Mouse (Mus musculus) CH12.LX (cell line): Measurements from ENCODE around the gene Itpr2. TPM values are rescaled to one million over a fixed set of nuclear protein-coding genes. Genes with fewer than 3 reads are reported as not detected.

ENCODE experiments used
- DNase-seq: peaks from one replicate; pipeline ENCODE4 v3.0.0-alpha.2; 2013; ENCODE audit errors: extremely low read depth
- H3K27ac ChIP-seq: 2 replicates; pipeline ENCODE4 v1.5.1; 2012; ENCODE audit warnings: low read depth, mild to moderate bottlenecking, control low read depth, moderate library complexity; ENCODE audit not compliant: insufficient read depth
- H3K27me3 ChIP-seq: replicated peaks from 2 replicates; pipeline ENCODE3; 2012; ENCODE audit warnings: inconsistent platforms
- H3K36me3 ChIP-seq, 2 experiments: replicated peaks in 1 of 2; 2 replicates each; pipeline versions ENCODE3 to v1.6.1; 2012; ENCODE audit warnings: inconsistent platforms in 1 of 2, low read length in 1 of 2, mild to moderate bottlenecking in 1 of 2, mixed read lengths in 1 of 2, moderate library complexity in 1 of 2; ENCODE audit not compliant: control insufficient read depth in 1 of 2, insufficient read depth in 1 of 2
- H3K4me1 ChIP-seq, 2 experiments: 2 replicates each; pipeline ENCODE4 v1.6.1; 2012; ENCODE audit warnings: inconsistent platforms in 1 of 2, moderate library complexity in 1 of 2; ENCODE audit not compliant: insufficient read depth in 2 of 2, control insufficient read depth in 1 of 2
- H3K4me2 ChIP-seq: 2 replicates; pipeline ENCODE4 v1.6.1; 2012; ENCODE audit warnings: low read depth, mild to moderate bottlenecking, control low read depth; ENCODE audit not compliant: poor library complexity, insufficient read depth, severe bottlenecking
- H3K4me3 ChIP-seq, 3 experiments: fragments of 150-350 bp in 1 of 3; sonication (generic) in 1 of 3; replicated peaks in 1 of 3; 2 replicates each; pipeline versions ENCODE3 to v1.5.1; 2011 to 2012; ENCODE audit warnings: low read depth in 2 of 3, low read length in 2 of 3, mild to moderate bottlenecking in 2 of 3, moderate library complexity in 2 of 3, control low read depth in 1 of 3, improper control_type of control experiment in 1 of 3, inconsistent platforms in 1 of 3, mixed read lengths in 1 of 3; ENCODE audit not compliant: poor library complexity in 1 of 3
- H3K79me2 ChIP-seq: replicated peaks from 2 replicates; pipeline ENCODE4 v1.6.1; 2012; ENCODE audit warnings: mild to moderate bottlenecking, moderate library complexity; ENCODE audit not compliant: control insufficient read depth, poor library complexity, insufficient read depth, severe bottlenecking; ENCODE audit errors: extremely low read depth
- H3K9ac ChIP-seq: 2 replicates; pipeline ENCODE4 v1.6.1; 2012; ENCODE audit warnings: low read depth, mild to moderate bottlenecking, control low read depth, moderate library complexity; ENCODE audit not compliant: insufficient read depth
- H3K9me3 ChIP-seq: replicated peaks from 2 replicates; pipeline ENCODE3; 2012; ENCODE audit warnings: low read length, inconsistent platforms, mixed read lengths
- CHD2 ChIP-seq: IDR thresholded peaks from 2 replicates; pipeline ENCODE4 v1.6.1; 2011; ENCODE audit warnings: low read length, improper control_type of control experiment
- CTCF ChIP-seq, 2 experiments: IDR thresholded peaks in 1 of 2; conservative IDR thresholded peaks in 1 of 2; 2 replicates each; pipeline ENCODE4 v1.5.1; 2011 to 2012; ENCODE audit warnings: low read depth in 2 of 2, low read length in 2 of 2, improper control_type of control experiment in 1 of 2, inconsistent platforms in 1 of 2, mild to moderate bottlenecking in 1 of 2, moderate library complexity in 1 of 2
- ELF1 ChIP-seq: IDR thresholded peaks from 2 replicates; pipeline ENCODE4 v1.6.1; 2014; ENCODE audit warnings: low read depth, mild to moderate bottlenecking, inconsistent platforms, low read length, improper control_type of control experiment
- EP300 ChIP-seq: IDR thresholded peaks from 2 replicates; pipeline ENCODE4 v1.6.1; 2011; ENCODE audit warnings: low read length, improper control_type of control experiment
- GABPA ChIP-seq: IDR thresholded peaks from 2 replicates; pipeline ENCODE4 v1.6.1; 2012; ENCODE audit warnings: low read depth, low read length, improper control_type of control experiment, inconsistent platforms; ENCODE audit not compliant: insufficient replicate concordance
- HCFC1 ChIP-seq: IDR thresholded peaks from 2 replicates; pipeline ENCODE4 v1.6.1; 2012; ENCODE audit warnings: low read depth, mild to moderate bottlenecking, inconsistent platforms, low read length, improper control_type of control experiment
- JUND ChIP-seq: conservative IDR thresholded peaks from 2 replicates; pipeline ENCODE4 v1.6.1; 2011; ENCODE audit warnings: low read depth, low read length, improper control_type of control experiment
- MEF2A ChIP-seq: IDR thresholded peaks from 2 replicates; pipeline ENCODE4 v1.6.1; 2014; ENCODE audit warnings: low read depth, mild to moderate bottlenecking, inconsistent platforms, low read length, improper control_type of control experiment, borderline replicate concordance
- MXI1 ChIP-seq: IDR thresholded peaks from 2 replicates; pipeline ENCODE4 v1.6.1; 2011; ENCODE audit warnings: mild to moderate bottlenecking, low read depth, low read length, improper control_type of control experiment
- MYC ChIP-seq: IDR thresholded peaks from 2 replicates; pipeline ENCODE4 v1.6.1; 2011; ENCODE audit warnings: low read depth, mild to moderate bottlenecking, improper control_type of control experiment, low read length
- NRF1 ChIP-seq: IDR thresholded peaks from 2 replicates; pipeline ENCODE4 v1.6.1; 2014; ENCODE audit warnings: low read depth, mild to moderate bottlenecking, inconsistent platforms, low read length, improper control_type of control experiment, moderate library complexity
- POLR2A ChIP-seq: IDR thresholded peaks from 2 replicates; pipeline ENCODE4 v1.6.1; 2011; ENCODE audit warnings: low read depth, mild to moderate bottlenecking, improper control_type of control experiment, low read length
- POLR2AphosphoS2 ChIP-seq: IDR thresholded peaks from 2 replicates; pipeline ENCODE4 v1.6.1; 2011; ENCODE audit warnings: low read depth, low read length, improper control_type of control experiment
- RAD21 ChIP-seq: IDR thresholded peaks from 2 replicates; pipeline ENCODE4 v1.6.1; 2011; ENCODE audit warnings: low read depth, mild to moderate bottlenecking, low read length, improper control_type of control experiment, moderate library complexity
- RCOR1 ChIP-seq: conservative IDR thresholded peaks from 2 replicates; pipeline ENCODE4 v1.6.1; 2012; ENCODE audit warnings: low read depth, mild to moderate bottlenecking, inconsistent platforms, low read length, improper control_type of control experiment
- SMC3 ChIP-seq: IDR thresholded peaks from 2 replicates; pipeline ENCODE4 v1.6.1; 2011; ENCODE audit warnings: low read depth, low read length, improper control_type of control experiment
- UBTF ChIP-seq: IDR thresholded peaks from 2 replicates; pipeline ENCODE4 v1.6.1; 2012; ENCODE audit warnings: low read depth, mild to moderate bottlenecking, inconsistent platforms, low read length, improper control_type of control experiment, moderate library complexity
- USF1 ChIP-seq: IDR thresholded peaks from 2 replicates; pipeline ENCODE4 v1.6.1; 2014; ENCODE audit warnings: low read depth, mild to moderate bottlenecking, inconsistent platforms, low read length, improper control_type of control experiment
- USF2 ChIP-seq: conservative IDR thresholded peaks from 2 replicates; pipeline ENCODE4 v1.6.1; 2011; ENCODE audit warnings: low read depth, low read length, improper control_type of control experiment
- ZKSCAN1 ChIP-seq: IDR thresholded peaks from 2 replicates; pipeline ENCODE4 v1.6.1; 2012; ENCODE audit warnings: low read depth, inconsistent platforms, low read length, improper control_type of control experiment, borderline replicate concordance
- ZMIZ1 ChIP-seq: IDR thresholded peaks from 2 replicates; pipeline ENCODE4 v1.6.1; 2012; ENCODE audit warnings: low read depth, mild to moderate bottlenecking, inconsistent platforms, low read length, improper control_type of control experiment
- dilution Hi-C: fragments of 300-500 bp; cut with MboI; formaldehyde crosslinking; loops from 2 replicates; pipeline ENCODE4 v1.14.3; 2020; ENCODE audit warnings: low sequenced_read_pairs; ENCODE audit not compliant: extremely low pct_unique_long_range_greater_than_20kb, extremely low pct_ligation_motif_present
- in situ Hi-C: fragments of 300-500 bp; cut with MboI; formaldehyde crosslinking; loops from 3 replicates; pipeline ENCODE4 v1.14.3; 2019; ENCODE audit warnings: low sequenced_read_pairs, low pct_ligation_motif_present, low pct_unique_long_range_greater_than_20kb, mixed read lengths
- polyA plus RNA-seq: library from polyadenylated mRNA; unstranded; fragments of >175 nt; gene quantifications from 2 replicates; pipeline ENCODE4 v1.2.1, GENCODE M21; 2012; ENCODE audit warnings: low read depth; ENCODE audit not compliant: insufficient read length
- total RNA-seq, 2 experiments: library from RNA; depleted of rRNA; stranded (reverse); fragments of 300-350 nt in 1 of 2; fragments of >200 nt in 1 of 2; gene quantifications; 2 replicates each; pipeline ENCODE4 v1.2.3; 2012 to 2014

The Itpr2 gene
- total and polyA plus RNA-seq, 3 experiments: 3.5 to 8.9 (median 4.4) TPM

DNA sequence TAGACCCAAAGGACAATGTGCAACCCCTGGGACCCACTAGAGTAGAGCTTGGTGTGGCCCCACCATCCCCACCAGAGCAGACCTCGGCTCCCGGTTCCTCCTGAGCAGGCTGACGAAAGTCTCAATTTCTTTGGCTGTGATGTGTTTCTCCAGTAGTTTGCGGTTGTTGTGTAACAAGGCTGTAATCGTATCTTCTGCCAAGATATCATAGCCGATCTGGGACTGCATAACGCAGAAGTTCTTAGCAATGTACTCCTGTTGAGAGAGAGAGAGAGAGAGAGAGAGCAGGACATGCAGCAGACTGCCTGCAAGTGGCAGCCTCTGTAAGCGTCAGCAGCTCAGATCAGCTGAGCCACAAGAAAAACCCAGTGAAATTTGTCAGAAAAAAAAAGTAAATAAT, 122.8 kb downstream of the Itpr2 start:
- peaks cover 8 to 38% of the 10 kb centered on the region in 2 experiments for H3K36me3 ChIP-seq
- no peak overlapping the region for H3K27ac ChIP-seq
- in situ Hi-C loops: no loop called here
- H3K79me2 ChIP-seq: no peaks in the 10 kb centered on the region
- H3K4me2 ChIP-seq: no peak overlapping the region
- H3K9me3 ChIP-seq: no peaks in the 10 kb centered on the region
- no peak overlapping the region for H3K4me3 ChIP-seq
- H3K9ac ChIP-seq: no peak overlapping the region
- dilution Hi-C loops: no loop called here
- no peaks in the 10 kb centered on the region for H3K27me3 ChIP-seq
- DNase-seq: no peak
- TF ChIP-seq GABPA (no peak), POLR2AphosphoS2 (no peak), USF2 (no peak), MEF2A (no peak), ZKSCAN1 (no peak), ELF1 (no peak), SMC3 (no peak), MYC (no peak), EP300 (no peak), NRF1 (no peak), CHD2 (no peak), RCOR1 (no peak), ZMIZ1 (no peak), HCFC1 (no peak), POLR2A (no peak), CTCF (conservative IDR thresholded peaks at IDR 0.05 in 1 of 2, IDR thresholded peaks at IDR 0.05 in 1 of 2; ENCODE audit: low read depth in 2 of 2, low read length in 2 of 2) (no peak)
- H3K4me1 ChIP-seq: peaks cover 0 to 3% of the 10 kb centered on the region in 2 experiments; a peak in 1 of 4 replicates

DNA sequence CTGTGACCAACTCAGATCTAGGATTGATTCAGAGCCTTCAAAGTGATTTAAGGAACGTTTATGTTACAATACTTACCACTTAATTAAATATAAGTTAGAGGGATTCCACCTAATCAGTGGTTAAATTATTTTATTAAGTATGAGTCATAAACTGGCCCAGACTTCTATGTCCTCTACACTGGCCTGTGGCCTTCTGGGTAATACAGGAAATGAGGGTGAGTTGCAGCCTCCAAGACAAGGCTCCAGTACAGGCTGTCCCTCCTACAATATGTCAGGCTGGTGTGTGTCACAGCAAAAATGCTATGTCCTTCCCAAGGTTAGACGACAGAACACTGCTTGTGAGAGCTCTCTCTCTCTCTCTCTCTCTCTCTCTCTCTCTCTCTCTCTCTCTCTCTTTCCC, 130.5 kb downstream of the Itpr2 start:
- Histone ChIP-seq H3K4me3 (no peak overlapping the region), H3K9me3 (no peaks in the 10 kb centered on the region), H3K36me3 (peaks cover 4 to 42% of the 10 kb centered on the region in 2 experiments), H3K27me3 (no peaks in the 10 kb centered on the region), H3K4me1 (peaks cover 0 to 2% of the 10 kb centered on the region in 2 experiments; a peak in 1 of 4 replicates), H3K27ac (no peak overlapping the region), H3K9ac (no peak overlapping the region), H3K4me2 (no peak overlapping the region), H3K79me2 (no peaks in the 10 kb centered on the region)
- TF ChIP-seq UBTF (no peak), USF1 (no peak), MYC (no peak), MXI1 (no peak), JUND (no peak), HCFC1 (no peak), SMC3 (no peak), ZMIZ1 (no peak), GABPA (no peak), RAD21 (no peak), ZKSCAN1 (no peak), POLR2AphosphoS2 (no peak), USF2 (no peak)
- dilution Hi-C loops: no loop called here
- in situ Hi-C loops: no loop called here
- DNase-seq: no peak
